Mouse (Mus musculus) left cerebral cortex, adult 11 months (tissue): Measurements from ENCODE around the gene Gnl3.

ENCODE experiments used
- DNase-seq: peaks from one replicate; pipeline ENCODE4 v3.0.0; 2022; ENCODE audit warnings: low spot score

Gnl3 gene

GRCm38 (mm10) chr14:31018860-31019291 is at the start of gene Gnl3, which contains the start of gene Pbrm1:
Gene Gnl3, minus strand, starts transcription at chr14:31019152.
Gene Pbrm1, plus strand, starts transcription at chr14:31019138.
- DNase-seq = peak; percentile 92

DNA sequence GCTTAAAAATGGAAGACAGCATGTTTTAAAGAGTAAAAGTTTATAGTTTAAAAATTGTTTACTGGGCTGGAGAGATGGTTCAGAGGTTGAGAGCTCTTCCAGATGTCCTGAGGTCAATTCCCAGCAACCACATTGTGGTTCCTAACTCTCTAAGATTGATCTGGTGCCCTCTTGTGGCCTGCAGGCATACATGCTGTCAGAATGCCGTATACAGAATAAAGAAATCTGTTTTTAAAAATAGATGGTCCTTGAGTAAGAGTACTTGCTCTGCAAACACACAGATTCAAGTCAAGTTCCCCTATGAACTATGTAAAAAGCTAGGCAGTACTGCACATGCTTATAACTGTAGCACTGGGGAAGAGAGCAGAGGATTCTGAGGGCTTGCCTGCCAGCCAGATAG is 43.3 kb upstream of the Gnl3 start:
- DNase-seq = no peak

DNA sequence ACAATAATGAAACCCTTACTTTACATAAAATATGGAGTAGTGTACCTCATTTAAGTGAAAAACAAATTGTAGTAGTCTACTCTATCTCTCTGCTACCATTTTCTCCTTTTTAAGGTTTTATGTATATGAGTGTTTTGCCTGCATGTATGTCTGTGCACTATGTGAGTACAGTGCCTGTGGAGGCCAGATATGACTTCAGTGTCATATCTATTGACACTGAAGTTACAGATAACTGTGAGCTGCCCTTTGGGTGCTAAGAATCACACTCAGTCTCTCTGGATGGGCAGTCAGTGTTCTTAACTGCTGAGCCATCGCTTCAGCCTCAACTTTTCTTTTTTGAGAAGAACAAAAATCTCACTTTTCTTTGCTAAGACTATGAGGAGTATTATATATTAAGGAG is 26.9 kb upstream of the Gnl3 start:
- DNase-seq = no peak

- no peak for DNase-seq
Measured at GRCm38 (mm10) chr14:31045296-31045695, 26.3 kb upstream of the Gnl3 start.

DNA sequence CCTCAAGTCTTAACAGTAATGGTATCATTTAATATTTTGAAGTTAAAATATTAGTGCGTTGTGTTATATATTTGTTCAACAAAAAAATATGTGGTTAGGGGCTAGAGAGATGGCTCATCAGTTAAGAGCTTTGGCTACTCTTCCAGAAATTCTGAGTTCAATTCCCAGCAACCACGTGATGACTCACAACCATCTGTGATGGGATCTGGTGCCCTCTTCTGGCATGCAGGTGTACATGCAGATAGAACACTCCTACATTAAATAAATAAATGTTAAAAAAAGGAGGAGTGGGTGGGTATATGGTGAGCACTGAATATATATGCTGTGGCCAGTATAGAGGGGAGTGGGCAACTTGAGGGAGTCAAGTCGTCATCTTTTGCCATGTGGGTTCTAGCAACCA is 6.8 kb upstream of the Gnl3 start:
- no peak for DNase-seq

DNA sequence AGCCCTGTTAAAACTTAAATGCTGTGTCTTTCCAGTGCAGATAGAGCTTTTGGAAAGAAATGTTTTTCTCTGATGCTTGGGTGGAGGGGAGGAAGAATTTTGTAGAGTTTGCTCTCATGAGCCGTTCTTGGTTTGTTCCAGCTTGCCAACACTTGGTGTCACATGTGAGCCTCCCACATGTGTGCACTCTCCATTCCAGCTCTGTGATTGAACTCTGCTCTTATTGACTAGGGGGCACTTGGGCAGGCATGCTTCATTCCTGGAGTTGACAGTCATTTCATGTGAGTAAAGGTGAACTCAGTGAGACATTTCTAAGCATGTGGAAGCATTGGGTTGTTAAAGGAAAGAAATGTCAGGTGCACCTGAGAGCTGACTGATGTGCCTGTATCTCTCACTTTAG is 3.6 kb upstream of the Gnl3 start:
- no peak for DNase-seq

GRCm38 (mm10) chr14:31019331-31020205 is 616 bp upstream of the Gnl3 start:
- DNase-seq = peak; percentile 45

- DNase-seq = no peak
Measured at GRCm38 (mm10) chr14:31017854-31018253, 1.1 kb downstream of the Gnl3 start.

GRCm38 (mm10) chr14:31016063-31016462 is 2.9 kb downstream of the Gnl3 start:
- DNase-seq = no peak

DNA sequence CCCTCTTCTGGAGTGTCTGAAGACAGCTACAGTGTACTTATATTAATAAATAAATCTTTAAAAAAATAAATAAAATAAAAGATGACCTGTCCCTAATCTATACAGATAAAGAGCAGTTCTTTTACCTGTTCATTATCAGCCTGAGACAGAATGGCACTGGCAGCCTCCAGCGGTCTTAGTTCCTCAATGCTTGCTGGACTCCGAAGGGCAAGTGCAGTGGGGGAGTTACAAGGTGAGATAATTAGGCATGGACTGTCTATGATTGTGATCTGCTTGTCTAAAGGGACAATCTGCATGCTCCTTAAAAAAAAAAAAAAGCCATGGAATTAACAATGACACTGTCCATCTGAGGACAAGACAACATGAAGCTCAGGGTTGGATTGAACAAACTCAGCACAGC is 5.0 kb downstream of the Gnl3 start:
- DNase-seq = no peak

DNA sequence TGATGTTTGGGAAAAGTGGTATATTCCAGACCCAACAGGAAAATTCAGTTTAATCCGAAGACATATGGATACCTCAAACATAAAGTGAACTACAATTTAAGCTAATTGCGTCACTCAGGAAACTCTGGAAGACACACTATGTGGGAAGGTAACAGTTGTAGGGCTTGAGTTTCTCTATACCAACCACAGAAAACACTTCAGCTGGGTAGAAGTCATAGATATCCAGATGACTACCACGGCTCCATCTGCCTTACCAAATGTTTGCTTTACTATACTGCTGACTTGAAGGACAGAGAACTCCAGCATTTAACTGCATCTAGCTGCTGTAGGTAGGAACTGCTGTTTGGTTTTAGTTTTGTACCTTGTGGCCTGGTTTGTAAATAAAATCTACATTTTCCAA is 7.4 kb downstream of the Gnl3 start:
- DNase-seq = no peak

DNA sequence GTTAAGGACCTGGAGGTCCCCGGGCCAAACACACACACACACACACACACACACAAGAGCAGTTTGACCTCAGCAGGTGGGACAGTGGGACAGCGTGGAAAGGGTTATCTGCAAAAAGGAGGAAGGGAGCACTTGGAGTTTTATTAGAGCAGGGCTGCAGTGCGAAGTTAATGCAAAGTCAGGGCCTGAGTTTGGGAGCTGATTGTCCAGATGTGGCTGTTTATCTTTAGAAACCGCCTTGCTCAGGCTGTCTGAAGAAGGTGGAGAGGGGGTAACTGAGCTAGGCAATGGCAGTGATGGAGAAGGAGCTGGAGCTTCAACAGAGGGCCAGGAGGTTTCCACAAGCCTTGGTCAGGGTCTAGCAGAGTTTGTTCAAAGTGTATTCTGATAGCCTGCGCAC is 12.2 kb downstream of the Gnl3 start:
- no peak for DNase-seq

GRCm38 (mm10) chr14:31004527-31004926 is 14.4 kb downstream of the Gnl3 start:
- DNase-seq = no peak

DNA sequence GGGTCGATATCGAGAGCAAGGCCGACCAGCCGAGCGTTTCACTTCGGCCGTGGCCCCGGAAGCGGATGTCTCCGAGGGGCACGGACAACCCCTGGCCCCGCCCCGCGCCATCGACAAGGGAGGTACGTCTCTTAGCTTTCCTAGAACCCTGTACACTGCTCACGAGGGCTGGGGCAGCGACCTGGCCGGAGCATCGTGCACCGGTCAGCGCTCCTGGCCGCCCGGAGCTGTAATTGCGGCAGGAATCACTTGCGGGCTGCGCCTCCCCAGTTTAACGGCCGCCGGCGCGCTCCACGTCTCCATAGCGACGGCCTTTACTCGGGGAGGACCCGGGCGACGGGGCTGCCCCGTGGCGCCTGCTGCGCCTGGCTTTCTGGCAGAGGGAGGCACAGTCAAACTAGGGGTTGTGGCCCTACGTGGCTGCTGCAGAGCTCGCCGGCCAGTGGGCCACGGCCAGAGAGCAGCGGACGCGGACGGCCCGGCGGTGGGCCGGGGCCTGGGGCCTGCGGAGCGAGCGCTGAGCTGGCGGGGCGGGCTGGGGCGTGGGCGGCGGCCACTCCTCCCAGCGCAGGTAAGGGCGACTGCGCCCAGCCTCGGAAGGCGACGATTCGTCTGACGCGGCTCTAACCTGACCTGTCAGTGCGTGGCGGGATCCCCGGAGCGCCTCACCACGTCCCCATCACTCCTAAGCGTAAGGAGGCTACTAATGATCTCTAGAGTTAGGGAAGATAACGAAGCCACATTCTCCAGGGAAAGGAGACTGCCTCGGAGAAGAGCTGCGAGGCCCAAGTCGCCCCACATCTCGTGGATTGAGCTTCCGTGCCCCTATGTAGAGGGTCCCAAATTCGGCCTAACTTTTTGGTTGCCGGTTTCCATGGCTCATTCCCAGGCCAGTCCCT is 17.4 kb downstream of the Gnl3 start, which contains the start of the genes Glt8d1 and Spcs1:
Gene Glt8d1, plus strand, starts transcription at position 94 of the 899 bp plus-strand sequence.
Gene Spcs1, minus strand, starts transcription at position 366 of the 899 bp plus-strand sequence.
- DNase-seq = peak; percentile 80

DNA sequence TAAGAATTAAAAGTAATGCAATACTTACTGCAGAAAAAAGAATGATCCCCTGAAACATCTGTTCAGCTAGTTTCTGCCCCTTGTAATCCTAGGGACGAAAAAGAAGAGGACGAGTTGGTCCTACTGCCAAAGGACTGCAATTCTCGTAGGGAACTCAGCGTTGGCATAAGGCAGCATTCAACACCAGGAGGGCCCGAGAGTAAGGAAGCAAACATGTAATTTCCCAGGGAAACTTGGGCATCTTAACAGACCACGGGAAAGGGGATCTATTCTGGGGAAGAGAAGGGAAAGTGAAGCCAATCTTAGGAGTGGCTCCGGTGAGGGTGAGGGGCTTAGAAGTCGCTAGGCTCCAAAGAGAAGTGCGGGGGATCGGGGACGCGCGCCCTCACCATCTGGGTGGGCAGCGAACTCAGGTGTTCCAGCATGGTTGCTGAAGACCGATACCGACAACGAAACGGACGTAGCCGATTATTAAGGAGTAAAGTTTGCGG is 18.1 kb downstream of the Gnl3 start:
- no peak for DNase-seq

DNA sequence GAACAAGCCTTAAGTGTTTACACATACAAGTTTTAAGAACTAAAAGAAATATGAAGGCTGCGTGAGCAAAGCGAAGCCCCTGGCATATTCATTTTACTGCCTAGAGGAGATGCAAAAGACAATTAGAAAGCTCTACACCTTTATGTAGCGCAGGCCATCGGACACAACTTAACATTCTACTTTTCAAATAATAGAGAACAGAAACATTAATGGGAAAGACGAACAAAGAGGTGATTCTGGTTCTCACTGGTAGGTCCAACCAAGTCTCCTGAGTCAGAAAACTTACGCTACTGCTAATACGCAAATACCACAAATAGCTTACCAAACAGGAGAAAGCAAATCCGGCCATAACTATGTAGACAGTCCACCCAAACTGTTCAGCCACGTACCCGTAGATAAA is 18.6 kb downstream of the Gnl3 start:
- DNase-seq = no peak

DNA sequence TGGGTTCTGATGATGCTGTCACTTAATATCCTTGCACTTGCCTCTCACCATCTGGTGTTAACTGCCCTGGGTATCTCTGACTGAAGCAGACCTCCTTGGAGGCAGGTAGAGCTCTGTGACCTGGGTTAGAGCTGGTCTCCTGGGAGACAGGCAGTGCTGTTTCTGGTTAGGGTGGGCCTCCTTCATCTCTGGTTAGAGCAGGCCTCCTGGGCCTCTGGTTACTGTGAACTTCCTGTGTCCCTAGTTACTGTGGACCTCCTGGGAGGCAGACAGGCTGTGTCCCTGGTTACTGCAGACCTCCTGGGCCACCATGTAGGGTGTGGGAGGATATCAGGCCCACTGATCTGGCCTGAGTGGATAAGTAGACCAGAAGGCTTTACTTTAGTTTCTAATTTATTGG is 22.5 kb downstream of the Gnl3 start:
- no peak for DNase-seq

GRCm38 (mm10) chr14:30976222-30976621 is 42.7 kb downstream of the Gnl3 start:
- no peak for DNase-seq

DNA sequence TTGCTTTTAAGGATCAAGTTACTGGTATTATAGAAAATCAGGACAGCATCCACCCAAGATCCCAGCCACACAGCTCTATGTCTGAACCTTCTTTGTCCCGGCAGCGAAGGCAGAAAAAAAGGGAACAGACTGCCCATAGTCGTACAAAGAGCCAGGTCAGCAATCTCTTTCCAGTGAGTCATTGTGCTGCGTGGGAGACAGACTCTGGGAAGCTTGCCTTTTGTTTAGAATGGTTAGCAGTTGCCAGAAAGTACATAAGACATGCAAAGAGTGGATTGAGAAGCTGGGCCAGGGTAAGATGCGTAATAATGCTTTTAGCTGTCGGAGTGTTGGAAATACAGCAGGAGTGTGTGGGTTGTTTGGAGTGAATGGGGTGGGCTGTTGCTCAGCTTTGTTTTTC is 44.7 kb downstream of the Gnl3 start:
- DNase-seq = peak; percentile 74
